Mouse (Mus musculus) limb, embryonic 15.5 days (tissue): ENCODE measurements around the gene Mrpl49. TPM values are rescaled to one million over a fixed set of nuclear protein-coding genes. Genes with fewer than 3 reads are reported as not detected.
A peak's percentile ranks its signal among the peaks of the same experiment; 100 is the strongest.

Experiments
- ATAC-seq: fragments of 200-750 bp; cut with Nextera tagmentation; 2 replicates; pipeline ENCODE4 v1.8.0; 2017; ENCODE audit warnings: low read depth, moderate TSS enrichment; ENCODE audit not compliant: insufficient number of reproducible peaks, low FRiP score, low TSS enrichment
- H3K27ac ChIP-seq: fragments of 300-500 bp; sonication (generic); 2 replicates; pipeline ENCODE4 v1.5.1; 2015; ENCODE audit warnings: moderate library complexity, mild to moderate bottlenecking, inconsistent platforms
- H3K27me3 ChIP-seq: fragments of 300-500 bp; sonication (generic); 2 replicates; pipeline ENCODE4 v1.6.1; 2015; ENCODE audit warnings: inconsistent platforms
- H3K36me3 ChIP-seq: fragments of 300-500 bp; sonication (generic); 2 replicates; pipeline ENCODE4 v1.6.1; 2015; ENCODE audit warnings: inconsistent platforms
- H3K4me1 ChIP-seq: fragments of 300-500 bp; sonication (generic); 2 replicates; pipeline ENCODE4 v1.6.1; 2015; ENCODE audit warnings: inconsistent platforms
- H3K4me2 ChIP-seq: fragments of 300-500 bp; sonication (generic); 2 replicates; pipeline ENCODE4 v1.6.1; 2015; ENCODE audit warnings: mild to moderate bottlenecking, inconsistent platforms
- H3K4me3 ChIP-seq: fragments of 300-500 bp; sonication (generic); 2 replicates; pipeline ENCODE4 v1.5.1; 2015; ENCODE audit warnings: mild to moderate bottlenecking, inconsistent platforms
- H3K9ac ChIP-seq: fragments of 300-500 bp; sonication (generic); 2 replicates; pipeline ENCODE4 v1.6.1; 2015; ENCODE audit warnings: inconsistent platforms
- H3K9me3 ChIP-seq: fragments of 300-500 bp; sonication (generic); 2 replicates; pipeline ENCODE4 v1.6.1; 2016; ENCODE audit warnings: inconsistent platforms
- WGBS: fragments of 180-500 bp; shearing (Covaris S2); methylation state at CpG from one replicate; pipeline ENCODE4 v1.1.7; 2015; 5-methylcytosine and 5-hydroxymethylcytosine counted together
- polyA plus RNA-seq: library from polyadenylated mRNA; unstranded; fragments of >200 nt; fragmentation: Nextera tagmentation; extraction: Ambion mirVana; gene quantifications from 2 replicates; pipeline ENCODE4 v1.2.1, GENCODE M21; 2015

Mrpl49 gene
- polyA plus RNA-seq, 1 experiment from 2014 or later = 67.5 TPM

DNA sequence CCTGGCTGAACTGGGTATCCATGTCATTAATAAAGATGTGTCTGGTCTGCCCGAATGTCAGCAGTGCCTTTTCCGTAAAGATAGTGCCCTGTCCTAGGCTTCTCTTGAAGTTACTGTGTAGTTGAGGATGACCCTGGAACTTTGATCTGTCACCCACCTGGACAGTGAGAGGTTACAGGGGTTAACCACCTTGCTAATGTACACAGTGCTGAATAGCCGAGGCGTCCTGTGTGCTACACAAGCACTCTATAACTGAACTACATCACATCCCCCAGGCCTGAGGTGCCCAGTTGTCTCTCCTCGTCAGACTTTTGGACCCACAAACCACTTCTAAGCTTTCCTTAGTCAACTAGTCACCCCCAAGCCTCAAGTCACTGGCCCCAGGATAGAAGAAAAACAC, 4.8 kb upstream of the Mrpl49 start:
- WGBS = 65% methylated on average over 5 of the region's 5 CpGs
- ATAC-seq = no peak
- Histone ChIP-seq H3K4me3 (peak overlapping the region; percentile 85), H3K36me3 (peaks cover 10% of the 10 kb centered on the region), H3K27ac (peak overlapping the region; percentile 94), H3K9ac (peak overlapping the region; percentile 86; the same call in 1 of the 2 replicates), H3K9me3 (no peaks in the 10 kb centered on the region), H3K4me2 (peak overlapping the region; percentile 94), H3K4me1 (peaks cover 39% of the 10 kb centered on the region), H3K27me3 (no peaks in the 10 kb centered on the region)

DNA sequence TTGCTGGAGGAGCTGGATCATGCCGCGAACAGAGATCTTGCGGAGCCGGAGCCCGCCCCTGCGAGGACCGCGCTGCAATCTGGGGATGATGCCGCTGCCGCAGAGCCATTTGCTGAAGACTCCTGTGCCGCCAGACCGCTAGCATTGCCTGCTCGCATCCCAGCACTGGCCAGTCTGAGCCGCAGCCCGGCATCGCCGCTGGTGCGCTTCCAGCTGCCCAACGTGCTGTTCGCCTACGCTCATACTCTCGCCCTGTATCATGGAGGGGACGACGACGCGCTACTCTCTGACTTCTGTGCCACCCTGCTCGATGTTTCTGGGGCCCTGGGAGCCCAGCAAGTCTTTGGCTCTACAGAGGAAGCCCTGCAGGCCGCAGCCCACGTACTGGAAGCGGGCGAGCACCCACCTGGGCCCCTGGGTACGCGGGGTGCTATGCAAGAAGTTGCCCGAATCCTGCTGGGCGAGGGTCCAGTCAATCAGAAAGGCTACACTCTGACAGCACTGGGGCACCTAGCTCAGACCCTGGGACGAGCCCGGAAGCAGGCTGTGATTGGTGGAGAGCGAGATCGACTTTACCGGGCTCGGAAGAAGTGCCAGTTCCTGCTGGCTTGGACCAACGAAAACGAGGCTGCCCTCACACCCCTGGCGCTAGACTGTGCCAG, 4.2 kb upstream of the Mrpl49 start:
- H3K9ac ChIP-seq = peak overlapping the region; percentile 86
- H3K9me3 ChIP-seq = no peaks in the 10 kb centered on the region
- peak overlapping the region; percentile 94 for H3K27ac ChIP-seq
- no peak for ATAC-seq
- peak overlapping the region; percentile 94 for H3K4me2 ChIP-seq
- H3K27me3 ChIP-seq = no peaks in the 10 kb centered on the region
- H3K4me3 ChIP-seq = peak overlapping the region; percentile 85
- H3K4me1 ChIP-seq = peaks cover 35% of the 10 kb centered on the region
- H3K36me3 ChIP-seq = peaks cover 10% of the 10 kb centered on the region
- WGBS = 2% methylated on average over 44 of the region's 44 CpGs

DNA sequence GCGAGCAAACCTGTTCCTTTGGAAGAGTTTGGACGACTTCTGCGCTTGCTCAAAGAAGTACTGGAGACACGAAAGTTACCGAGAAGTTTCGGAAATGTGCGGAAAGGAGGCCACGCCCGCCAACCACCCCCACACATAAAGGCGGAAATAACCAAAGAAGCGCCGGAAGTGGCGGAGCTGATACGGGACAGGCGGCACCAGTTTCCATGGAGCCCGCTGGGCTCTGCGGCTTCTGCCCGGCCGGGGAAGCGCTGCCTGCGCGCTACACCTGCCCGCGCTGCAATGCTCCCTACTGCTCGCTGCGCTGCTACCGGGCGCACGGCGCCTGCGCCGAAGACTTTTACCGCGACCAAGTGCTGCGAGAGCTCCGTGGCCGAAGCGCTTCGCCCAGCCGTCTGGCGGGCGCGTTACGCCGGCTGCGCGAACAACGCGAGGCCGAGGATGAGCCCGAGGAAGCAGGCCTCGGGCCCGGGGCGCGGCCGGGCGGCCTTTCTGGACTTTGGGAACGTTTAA, 3.5 kb upstream of the Mrpl49 start, which contains the start of gene Znhit2:
Gene Znhit2 (plus strand): TSS at position 172 of the 513 bp plus-strand sequence.
- ATAC-seq = peak; percentile 70; the same call in 1 of the 2 replicates
- no peaks in the 10 kb centered on the region for H3K27me3 ChIP-seq
- WGBS = under 1% methylated on average over 58 of the region's 58 CpGs

DNA sequence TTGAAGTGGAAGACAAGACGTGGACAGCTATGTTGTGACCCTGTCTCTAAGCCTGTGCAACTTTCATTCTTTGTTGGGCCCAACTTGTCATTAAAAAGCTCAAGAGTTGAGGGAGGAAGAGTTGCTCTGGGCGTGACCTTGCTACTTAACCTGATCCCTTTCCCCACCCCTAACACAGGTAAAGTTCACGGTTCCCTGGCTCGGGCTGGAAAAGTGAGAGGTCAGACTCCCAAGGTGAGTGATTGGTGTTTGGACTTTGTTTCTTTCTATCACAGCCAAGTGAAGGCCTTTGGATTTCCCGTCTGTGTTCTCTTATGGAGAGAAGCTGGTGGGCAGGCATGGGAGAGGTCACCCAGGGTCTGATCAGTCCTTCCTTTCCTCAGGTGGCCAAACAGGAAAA, 1.4 kb upstream of the Mrpl49 start:
- no peaks in the 10 kb centered on the region for H3K9me3 ChIP-seq
- H3K4me1 ChIP-seq = peaks cover 35% of the 10 kb centered on the region
- H3K4me3 ChIP-seq = peak overlapping the region; percentile 90
- peak overlapping the region; percentile 70 for H3K4me2 ChIP-seq
- peak overlapping the region; percentile 84; the same call in 1 of the 2 replicates for H3K27ac ChIP-seq
- WGBS = 73% methylated on average over 5 of the region's 5 CpGs
- no peak for ATAC-seq
- H3K9ac ChIP-seq = no peak overlapping the region; the same call in 1 of the 2 replicates
- H3K27me3 ChIP-seq = no peaks in the 10 kb centered on the region
- H3K36me3 ChIP-seq = peaks cover 27% of the 10 kb centered on the region

More for the DNA sequence above, 3.5 kb upstream of the Mrpl49 start, which contains the start of gene Znhit2:
- Histone ChIP-seq H3K4me1 (peaks cover 35% of the 10 kb centered on the region), H3K27ac (peak within 1 kb of the TSS; percentile 94), H3K36me3 (peaks cover 10% of the 10 kb centered on the region), H3K9ac (peak within 1 kb of the TSS; percentile 86), H3K9me3 (no peaks in the 10 kb centered on the region), H3K4me2 (peak within 1 kb of the TSS; percentile 94), H3K4me3 (peak within 1 kb of the TSS; percentile 85)

DNA sequence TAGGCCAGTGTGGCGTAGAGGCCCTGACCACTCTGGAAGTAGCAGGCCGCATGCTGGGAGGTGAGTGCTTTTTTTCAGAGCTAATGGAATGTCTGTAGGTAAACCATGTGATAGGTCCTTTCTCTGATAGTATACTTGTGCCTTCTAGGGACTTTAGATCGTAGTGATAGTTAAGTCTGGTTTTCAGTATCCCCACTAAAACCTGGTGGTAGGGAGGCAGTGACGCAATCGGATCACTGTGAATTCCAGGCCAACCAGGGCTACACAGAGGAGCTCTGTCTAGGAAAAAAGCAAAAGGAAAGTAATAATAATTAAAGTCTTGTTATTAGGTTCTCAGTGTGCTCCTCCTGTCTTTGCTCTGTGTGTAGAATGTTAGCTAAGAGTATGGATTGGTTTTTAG, 928 bp upstream of the Mrpl49 start:
- Histone ChIP-seq H3K9me3 (no peaks in the 10 kb centered on the region), H3K27me3 (no peaks in the 10 kb centered on the region), H3K4me2 (peak overlapping the region; percentile 70), H3K27ac (peak overlapping the region; percentile 84), H3K36me3 (peaks cover 32% of the 10 kb centered on the region), H3K4me1 (peaks cover 35% of the 10 kb centered on the region), H3K9ac (peak overlapping the region; percentile 90), H3K4me3 (peak overlapping the region; percentile 90)
- no peak for ATAC-seq
- 33% methylated on average over 5 of the region's 5 CpGs for WGBS

DNA sequence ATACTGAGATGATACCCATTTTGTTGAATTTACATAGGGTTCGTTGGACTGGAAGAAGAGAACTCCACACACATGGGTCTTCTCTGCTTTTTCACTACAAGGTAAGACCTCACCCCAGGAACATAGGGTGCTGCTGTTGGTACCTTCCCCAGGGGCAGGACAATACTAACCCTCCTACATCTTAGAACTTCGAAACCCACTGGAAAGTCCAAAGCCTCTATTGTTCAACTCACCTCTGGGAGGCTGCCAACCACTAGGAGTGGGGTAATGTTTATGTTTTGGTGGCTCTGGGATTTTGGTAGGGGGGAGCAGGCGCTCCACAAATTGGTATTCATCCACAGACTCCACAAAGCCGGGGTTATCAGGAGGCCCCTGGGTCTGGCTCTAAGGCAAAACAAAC, 889 bp downstream of the Mrpl49 start:
- H3K27me3 ChIP-seq = no peaks in the 10 kb centered on the region
- H3K9ac ChIP-seq = peak overlapping the region; percentile 67
- no peak for ATAC-seq
- peaks cover 50% of the 10 kb centered on the region for H3K36me3 ChIP-seq
- H3K4me2 ChIP-seq = peak overlapping the region; percentile 66
- no peaks in the 10 kb centered on the region for H3K9me3 ChIP-seq
- no peak overlapping the region for H3K27ac ChIP-seq
- H3K4me1 ChIP-seq = peaks cover 27% of the 10 kb centered on the region
- peak overlapping the region; percentile 90 for H3K4me3 ChIP-seq
- WGBS = 58% methylated on average over 4 of the region's 4 CpGs

DNA sequence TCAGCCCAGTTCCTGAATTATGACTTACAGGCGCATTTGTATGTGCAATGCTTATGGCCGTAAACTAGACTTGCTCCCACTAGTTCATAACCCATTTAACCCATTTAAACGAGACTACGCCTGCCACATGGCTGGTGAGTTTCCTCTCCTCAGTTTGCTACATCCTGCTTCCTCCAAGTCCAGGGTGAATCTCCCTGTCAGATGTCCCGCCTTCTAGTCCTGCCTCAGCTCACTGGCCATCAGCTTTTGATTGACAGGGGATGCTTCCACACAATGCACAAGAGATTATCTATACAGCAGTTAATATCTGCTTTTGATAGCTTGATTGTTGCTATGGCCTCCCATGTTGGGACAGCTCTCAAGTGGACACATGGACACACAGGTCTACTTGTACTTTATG, 3.3 kb downstream of the Mrpl49 start:
- Histone ChIP-seq H3K27ac (no peak overlapping the region), H3K27me3 (no peaks in the 10 kb centered on the region), H3K4me2 (no peak overlapping the region), H3K4me1 (peaks cover 21% of the 10 kb centered on the region), H3K9ac (no peak overlapping the region), H3K36me3 (peaks cover 69% of the 10 kb centered on the region), H3K9me3 (no peaks in the 10 kb centered on the region), H3K4me3 (no peak overlapping the region)
- WGBS = 76% methylated on average over 5 of the region's 5 CpGs
- no peak for ATAC-seq

DNA sequence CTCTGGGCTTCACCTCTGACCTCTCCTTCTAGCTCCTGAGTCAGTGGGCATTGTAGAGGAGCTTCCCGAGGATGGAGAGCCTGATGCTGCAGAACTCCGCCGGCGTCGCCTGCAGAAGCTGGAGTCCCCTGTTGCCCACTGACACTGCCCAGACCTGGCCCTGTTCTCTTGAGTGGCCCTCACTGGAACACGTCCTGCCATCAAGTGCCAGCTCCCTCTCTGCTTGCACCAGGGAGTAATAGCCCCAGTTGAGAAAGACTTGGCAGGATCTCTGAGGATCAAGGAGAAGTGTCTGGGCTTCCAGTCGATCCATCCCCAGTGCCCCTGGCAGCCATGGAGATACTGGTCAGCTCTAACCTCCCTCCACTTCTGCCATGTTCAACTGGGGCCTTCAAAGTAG, 5.1 kb downstream of the Mrpl49 start:
- Histone ChIP-seq H3K27me3 (no peaks in the 10 kb centered on the region), H3K4me1 (peaks cover 28% of the 10 kb centered on the region), H3K4me3 (no peak overlapping the region), H3K9ac (no peak overlapping the region), H3K9me3 (no peaks in the 10 kb centered on the region), H3K36me3 (peaks cover 80% of the 10 kb centered on the region), H3K4me2 (no peak overlapping the region), H3K27ac (no peak overlapping the region)
- no peak for ATAC-seq
- 89% methylated on average over 7 of the region's 7 CpGs for WGBS

DNA sequence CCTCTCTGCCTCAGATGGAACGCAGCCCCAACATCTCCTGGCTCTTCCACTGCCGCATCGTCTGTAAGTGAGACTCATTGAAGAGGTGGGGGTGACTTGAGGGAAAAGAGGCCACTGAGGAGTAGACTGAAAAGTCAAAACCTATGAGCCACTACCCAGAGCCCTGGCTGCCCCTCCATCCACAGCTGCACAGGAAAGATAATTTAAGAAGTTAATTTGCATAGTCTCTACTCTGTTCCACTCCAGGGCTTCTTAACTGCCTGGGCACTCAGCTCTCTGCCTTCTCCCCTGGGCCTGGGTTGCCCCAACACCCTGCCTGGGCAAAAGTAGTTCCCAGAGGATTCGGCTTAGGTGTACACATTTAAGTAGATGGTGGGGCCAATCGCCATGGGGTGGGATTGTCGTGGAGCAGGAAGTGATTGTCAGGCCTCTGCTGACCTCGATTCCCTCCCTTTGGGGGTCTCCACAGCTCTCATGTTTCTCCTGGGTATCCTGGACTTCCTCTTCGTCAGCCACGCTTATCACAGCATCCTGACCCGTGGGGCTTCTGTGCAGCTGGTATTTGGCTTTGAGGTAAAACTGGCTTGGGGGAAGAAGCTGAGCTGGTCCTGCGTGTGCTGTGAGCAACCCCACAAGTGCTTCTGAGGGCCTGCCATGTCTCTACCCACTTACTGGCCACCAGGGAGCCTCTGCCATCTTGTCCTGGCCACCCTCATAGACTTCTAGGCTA, 8.7 kb downstream of the Mrpl49 start:
- Histone ChIP-seq H3K9ac (0 out of 2 replicates have a peak overlapping the region, but pooled peaks have one; percentile 82), H3K36me3 (peaks cover 62% of the 10 kb centered on the region)
- 84% methylated on average over 11 of the region's 11 CpGs for WGBS

DNA sequence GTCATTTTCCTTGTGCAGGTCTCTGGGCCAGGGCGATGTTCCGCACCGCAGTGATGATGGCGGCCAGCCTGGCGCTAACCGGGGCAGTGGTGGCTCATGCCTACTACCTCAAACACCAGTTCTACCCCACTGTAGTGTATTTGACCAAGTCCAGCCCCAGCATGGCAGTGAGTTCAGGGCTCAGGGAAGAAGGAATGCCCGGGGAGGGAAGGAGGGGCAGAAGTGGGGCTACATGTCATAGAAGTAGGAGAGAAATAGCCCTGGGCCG, 9.8 kb downstream of the Mrpl49 start:
- Histone ChIP-seq H3K9ac (peak overlapping the region; percentile 82), H3K4me1 (peaks cover 23% of the 10 kb centered on the region), H3K27me3 (no peaks in the 10 kb centered on the region), H3K27ac (peak overlapping the region; percentile 99; the same call in 1 of the 2 replicates), H3K4me2 (peak overlapping the region; percentile 81), H3K36me3 (peaks cover 52% of the 10 kb centered on the region), H3K9me3 (no peaks in the 10 kb centered on the region), H3K4me3 (peak overlapping the region; percentile 97)
- WGBS = 86% methylated on average over 8 of the region's 8 CpGs
- ATAC-seq = no peak

More for the DNA sequence above, 8.7 kb downstream of the Mrpl49 start:
- no peak for ATAC-seq
- Histone ChIP-seq H3K4me1 (peaks cover 26% of the 10 kb centered on the region), H3K27me3 (no peaks in the 10 kb centered on the region), H3K4me3 (no peak overlapping the region), H3K9me3 (no peaks in the 10 kb centered on the region), H3K27ac (no peak overlapping the region), H3K4me2 (no peak overlapping the region)

DNA sequence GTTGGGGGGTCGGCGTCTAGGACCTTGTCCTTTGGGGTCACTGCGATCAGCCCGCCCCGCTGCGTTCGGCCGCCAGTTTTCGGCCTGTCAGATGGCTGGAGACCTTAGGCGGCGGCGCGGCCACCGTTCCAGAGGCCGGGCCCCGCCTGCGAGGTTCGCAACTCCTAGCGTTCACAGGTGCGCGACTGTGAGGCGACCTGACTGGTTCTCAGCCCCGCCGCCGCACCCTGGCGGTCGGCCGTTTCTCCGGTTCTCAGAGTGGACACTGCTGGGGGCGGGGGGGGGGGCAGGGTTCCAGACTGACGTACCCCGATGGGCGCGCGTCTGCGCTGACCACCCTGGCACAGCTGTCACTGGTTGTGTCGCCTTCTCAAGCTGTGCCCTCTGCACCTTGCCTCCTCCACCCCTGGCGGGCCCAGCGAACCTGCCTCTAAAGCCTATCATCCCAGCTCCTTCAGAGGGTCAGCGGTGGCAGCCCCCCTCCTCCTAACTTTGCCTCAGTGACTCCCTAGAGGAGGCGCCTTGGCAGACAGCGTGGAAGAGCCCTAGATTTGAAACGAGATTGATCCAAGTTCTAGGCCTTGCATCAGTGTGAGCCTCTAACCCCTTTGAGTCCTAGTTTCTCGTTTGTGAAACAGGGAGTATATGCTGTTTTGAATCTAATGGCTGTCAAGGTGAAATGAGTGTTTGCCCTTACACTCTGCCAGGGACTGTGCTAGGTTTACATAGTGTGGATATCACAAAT, 10.3 kb downstream of the Mrpl49 start:
- Histone ChIP-seq H3K36me3 (peaks cover 47% of the 10 kb centered on the region), H3K9ac (peak overlapping the region; percentile 82), H3K9me3 (no peaks in the 10 kb centered on the region), H3K4me3 (peak overlapping the region; percentile 97), H3K4me1 (peaks cover 23% of the 10 kb centered on the region), H3K27ac (peak overlapping the region; percentile 99), H3K4me2 (peak overlapping the region; percentile 81), H3K27me3 (no peaks in the 10 kb centered on the region)
- no peak for ATAC-seq
- 1% methylated on average over 43 of the region's 44 CpGs for WGBS
